Mouse (Mus musculus) kidney, adult 9 months (tissue): ENCODE measurements at regions not wholly inside any gene's neighbourhood (a gene's known extent, or its start where the extent isn't known, plus 50 kb on each side); places are given as distances from the start of the nearest gene placed in this dataset.

Experiments
- DNase-seq: peaks from one replicate; pipeline ENCODE4 v3.0.0; 2022

- DNase-seq, result no peak
These were observed 187.9 kb downstream of the Spry2 start for GRCm38 (mm10) chr14:105708691-105709090.

GRCm38 (mm10) chr14:105706756-105707155 is 189.9 kb downstream of the Spry2 start:
- DNase-seq, result no peak

GRCm38 (mm10) chr14:105698616-105699015 is 198.0 kb downstream of the Spry2 start:
- no peak for DNase-seq

- no peak for DNase-seq
These were observed 198.5 kb downstream of the Spry2 start for GRCm38 (mm10) chr14:105698086-105698485.

GRCm38 (mm10) chr14:105697398-105697797 is 199.2 kb downstream of the Spry2 start:
- DNase-seq, result no peak

GRCm38 (mm10) chr14:105694969-105695368 is 201.7 kb downstream of the Spry2 start:
- no peak for DNase-seq

- DNase-seq, result no peak
These were observed 202.9 kb downstream of the Spry2 start for GRCm38 (mm10) chr14:105693713-105694112.

- DNase-seq, result no peak
These were observed 211.7 kb downstream of the Spry2 start for GRCm38 (mm10) chr14:105684826-105685465.

GRCm38 (mm10) chr14:105684329-105684728 is 212.3 kb downstream of the Spry2 start:
- no peak for DNase-seq

- DNase-seq, result no peak
These were observed 220.0 kb downstream of the Spry2 start for GRCm38 (mm10) chr14:105676646-105676930.

GRCm38 (mm10) chr14:105675801-105676645 is 220.6 kb downstream of the Spry2 start:
- DNase-seq, result peak; percentile 39

GRCm38 (mm10) chr14:105675006-105675405 is 221.6 kb downstream of the Spry2 start:
- DNase-seq, result no peak

- no peak for DNase-seq
These were observed 227.7 kb downstream of the Spry2 start for GRCm38 (mm10) chr14:105668969-105669368.

GRCm38 (mm10) chr14:105664671-105665198 is 231.9 kb downstream of the Spry2 start:
- peak; percentile 49 for DNase-seq

GRCm38 (mm10) chr14:105663472-105663871 is 233.1 kb downstream of the Spry2 start:
- no peak for DNase-seq

GRCm38 (mm10) chr14:105662839-105663238 is 233.8 kb downstream of the Spry2 start:
- no peak for DNase-seq

- DNase-seq, result no peak
These were observed 238.3 kb downstream of the Spry2 start for GRCm38 (mm10) chr14:105658316-105658715.

GRCm38 (mm10) chr14:105647166-105647565 is 249.5 kb downstream of the Spry2 start:
- no peak for DNase-seq

GRCm38 (mm10) chr14:105644428-105644827 is 252.2 kb downstream of the Spry2 start:
- DNase-seq, result no peak

GRCm38 (mm10) chr14:105643285-105643957 is 253.2 kb downstream of the Spry2 start:
- DNase-seq, result no peak

- no peak for DNase-seq
These were observed 264.3 kb downstream of the Spry2 start for GRCm38 (mm10) chr14:105632335-105632734.

GRCm38 (mm10) chr14:105631681-105632031 is 265.0 kb downstream of the Spry2 start:
- no peak for DNase-seq

GRCm38 (mm10) chr14:105630867-105631680 is 265.5 kb downstream of the Spry2 start:
- no peak for DNase-seq
